Mouse (Mus musculus): ENCODE measurements around the gene Rsph1. TPM values are rescaled to one million over a fixed set of nuclear protein-coding genes. Genes with fewer than 3 reads are reported as not detected.

Rsph1 gene
- total and polyA plus RNA-seq, 3 experiments = not detected

- no peak overlapping the region for H3K27ac ChIP-seq (ENCODE audit: insufficient read depth, low read depth)
- in situ Hi-C loops (cut with MboI; ENCODE audit: low pct_ligation_motif_present, low pct_unique_long_range_greater_than_20kb, low sequenced_read_pairs) (loop anchor here (25.0 kb wide), 1 partner anchor 226 kb away; no protein-coding TSS in a partner anchor), dilution Hi-C loops (cut with MboI; ENCODE audit: extremely low pct_ligation_motif_present, extremely low pct_unique_long_range_greater_than_20kb, low sequenced_read_pairs) (no loop called here)
- DNase-seq (ENCODE audit: extremely low read depth) = no peak
- no peaks in the 10 kb centered on the region for H3K36me3 ChIP-seq (replicated peaks in 1 of 2; ENCODE audit: control insufficient read depth in 1 of 2, insufficient read depth in 1 of 2, low read length in 1 of 2)
- no peak overlapping the region for H3K4me3 ChIP-seq (replicated peaks in 1 of 3; ENCODE audit: low read depth in 2 of 3, low read length in 2 of 3, poor library complexity in 1 of 3)
- H3K4me2 ChIP-seq (ENCODE audit: insufficient read depth, low read depth, poor library complexity, severe bottlenecking) = no peak overlapping the region
- H3K79me2 ChIP-seq (replicated peaks; ENCODE audit: control insufficient read depth, extremely low read depth, insufficient read depth, poor library complexity, severe bottlenecking) = no peaks in the 10 kb centered on the region
- peaks cover 6% of the 10 kb centered on the region for H3K9me3 ChIP-seq (replicated peaks; ENCODE audit: low read length)
- TF ChIP-seq ZC3H11A (IDR thresholded peaks at IDR 0.05; ENCODE audit: low read depth, low read length) (no peak), IRF4 (IDR thresholded peaks at IDR 0.05; ENCODE audit: low read depth, low read length) (no peak), MEF2A (IDR thresholded peaks at IDR 0.05; ENCODE audit: borderline replicate concordance, low read depth, low read length) (no peak), ETS1 (conservative IDR thresholded peaks at IDR 0.05; ENCODE audit: low read depth, low read length) (no peak), NRF1 (IDR thresholded peaks at IDR 0.05; ENCODE audit: low read depth, low read length) (no peak), BHLHE40 (IDR thresholded peaks at IDR 0.05; ENCODE audit: low read depth, low read length) (no peak), TBP (conservative IDR thresholded peaks at IDR 0.05; ENCODE audit: low read depth, low read length) (no peak), CHD1 (IDR thresholded peaks at IDR 0.05; ENCODE audit: low read depth, low read length) (no peak), PAX5 (IDR thresholded peaks at IDR 0.05; ENCODE audit: low read length) (no peak), USF1 (IDR thresholded peaks at IDR 0.05; ENCODE audit: low read depth, low read length) (no peak), RAD21 (IDR thresholded peaks at IDR 0.05; ENCODE audit: low read depth, low read length) (no peak), MXI1 (IDR thresholded peaks at IDR 0.05; ENCODE audit: low read depth, low read length) (no peak), SIN3A (IDR thresholded peaks at IDR 0.05; ENCODE audit: low read length) (no peak), USF2 (conservative IDR thresholded peaks at IDR 0.05; ENCODE audit: low read depth, low read length) (no peak), MYC (IDR thresholded peaks at IDR 0.05; ENCODE audit: low read depth, low read length) (no peak), ZMIZ1 (IDR thresholded peaks at IDR 0.05; ENCODE audit: low read depth, low read length) (no peak), MAZ (IDR thresholded peaks at IDR 0.05; ENCODE audit: low read depth, low read length) (no peak), SMC3 (IDR thresholded peaks at IDR 0.05; ENCODE audit: low read depth, low read length) (no peak), HCFC1 (IDR thresholded peaks at IDR 0.05; ENCODE audit: low read depth, low read length) (no peak), MAFK (IDR thresholded peaks at IDR 0.05; ENCODE audit: insufficient replicate concordance, low read length) (no peak)
- H3K27me3 ChIP-seq (replicated peaks) = peaks cover 5% of the 10 kb centered on the region
- no peak overlapping the region for H3K9ac ChIP-seq (ENCODE audit: insufficient read depth, low read depth)
- H3K4me1 ChIP-seq (ENCODE audit: control insufficient read depth in 1 of 2, insufficient read depth in 2 of 2) = peaks cover 0 to 14% of the 10 kb centered on the region in 2 experiments; a peak in 2 of 4 replicates
Measured at GRCm38 (mm10) chr17:31238234-31239020, 38.8 kb downstream of the Rsph1 start.
